Mouse (Mus musculus) embryonic fibroblast, embryonic 13.5 days (primary cell): Measurements from ENCODE around the gene Gucy1b1.

ENCODE experiments used
- CTCF ChIP-seq: IDR thresholded peaks from 2 replicates; pipeline ENCODE4 v1.5.1; 2011; ENCODE audit warnings: mild to moderate bottlenecking, control low read depth, low read length, moderate library complexity, borderline replicate concordance; ENCODE audit not compliant: insufficient read depth
- POLR2A ChIP-seq: IDR thresholded peaks from 2 replicates; pipeline ENCODE4 v1.6.1; 2011; ENCODE audit warnings: low read depth, mild to moderate bottlenecking, control low read depth, low read length, moderate library complexity

- no peak for TF ChIP-seq POLR2A
- TF ChIP-seq CTCF: no peak
These were observed 60.3 kb downstream of the Gucy1b1 start for GRCm38 (mm10) chr3:82014148-82014703.
